Mouse (Mus musculus): ENCODE results near the gene Gm20388. TPM values are rescaled to one million over a fixed set of nuclear protein-coding genes. Genes with fewer than 3 reads are reported as not detected.

Gm20388 gene
- total RNA-seq, 2 experiments from 2014 or later = 6.8 to 7.8 TPM

DNA sequence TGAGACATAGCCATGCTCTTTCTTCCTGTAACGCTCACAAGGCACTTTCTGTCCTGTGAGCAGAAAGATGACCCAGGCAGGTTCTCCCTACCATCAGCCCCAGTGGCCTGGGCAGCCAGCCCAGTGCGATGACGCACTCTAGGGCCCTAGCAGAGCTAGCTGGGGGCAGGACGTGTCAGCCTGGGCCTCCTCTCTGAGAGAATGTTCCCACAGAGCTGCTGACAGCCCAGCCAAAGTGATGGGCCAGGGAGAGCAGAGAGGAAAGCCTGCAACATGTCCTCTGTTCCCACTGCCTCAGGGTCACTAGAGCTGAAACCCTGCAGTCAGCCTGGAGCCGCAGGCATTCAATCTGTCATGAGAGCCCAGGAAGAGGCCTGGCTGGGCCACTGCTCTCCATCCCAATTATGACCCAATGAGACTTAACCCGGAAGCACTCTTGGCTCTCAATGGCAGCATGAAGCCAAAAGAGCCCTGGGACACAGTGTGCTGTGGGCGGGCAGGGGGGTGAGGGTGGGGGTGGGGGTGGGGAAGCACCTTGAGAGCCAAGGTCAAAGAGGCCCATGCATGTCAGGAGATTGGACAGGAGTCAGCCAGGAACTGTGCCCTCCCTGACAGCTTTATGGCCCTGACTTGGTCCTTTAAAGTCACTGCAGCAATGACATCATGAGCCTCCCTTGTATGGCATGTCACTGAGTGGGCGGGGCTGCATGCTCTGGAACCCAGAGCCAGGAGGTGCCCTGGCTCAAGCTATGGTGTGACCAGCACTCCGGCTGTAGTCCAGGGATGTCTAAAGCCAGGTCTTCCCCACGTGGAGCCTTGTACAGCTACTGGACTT lies 1465.7 kb downstream of the Gm20388 start:
- intact Hi-C loops (cut with DNase I) = no loop called here
- DNase-seq = peak; percentile 55 to 78

DNA sequence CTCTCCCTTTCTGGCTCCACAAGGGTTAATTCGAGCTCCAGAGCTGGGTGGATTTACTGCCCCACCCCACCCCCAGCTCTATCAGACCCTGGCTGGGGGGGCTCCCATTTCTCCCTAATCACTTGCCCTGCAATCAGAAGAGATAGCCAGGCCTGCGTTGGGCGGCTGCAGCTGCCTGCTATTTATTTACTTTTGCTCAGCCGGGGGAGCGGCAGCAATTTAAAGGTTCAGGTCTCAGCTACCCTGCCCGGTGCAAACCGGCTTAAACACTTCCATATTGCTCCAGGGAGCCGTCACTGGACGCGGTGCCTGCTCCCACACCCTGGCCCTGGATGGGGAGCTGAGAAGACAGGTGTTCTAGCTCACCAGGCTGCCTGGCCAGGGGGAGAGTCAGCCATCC lies 1467.0 kb downstream of the Gm20388 start:
- intact Hi-C loops (cut with DNase I) = no loop called here
- DNase-seq = no peak

DNA sequence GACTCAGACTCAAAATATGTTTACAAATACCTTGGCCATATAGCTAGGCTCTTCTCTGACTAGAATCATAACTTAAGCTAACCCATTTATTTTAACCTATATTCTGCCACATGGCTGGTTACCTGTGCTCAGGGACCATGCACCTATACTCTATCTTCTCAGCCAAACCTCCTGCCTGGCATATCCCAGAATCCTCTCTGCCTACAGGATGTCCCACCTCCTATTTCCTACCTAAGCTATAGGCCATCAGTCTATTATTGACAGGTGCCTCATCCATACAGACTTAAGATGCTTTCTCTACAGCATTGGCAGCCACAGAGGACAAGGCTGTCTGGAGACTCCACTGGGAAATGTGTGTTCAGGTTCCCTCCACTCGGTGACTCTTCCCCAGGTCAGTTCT lies 1468.7 kb downstream of the Gm20388 start:
- intact Hi-C loops (cut with DNase I) = no loop called here
- no peak for DNase-seq

DNA sequence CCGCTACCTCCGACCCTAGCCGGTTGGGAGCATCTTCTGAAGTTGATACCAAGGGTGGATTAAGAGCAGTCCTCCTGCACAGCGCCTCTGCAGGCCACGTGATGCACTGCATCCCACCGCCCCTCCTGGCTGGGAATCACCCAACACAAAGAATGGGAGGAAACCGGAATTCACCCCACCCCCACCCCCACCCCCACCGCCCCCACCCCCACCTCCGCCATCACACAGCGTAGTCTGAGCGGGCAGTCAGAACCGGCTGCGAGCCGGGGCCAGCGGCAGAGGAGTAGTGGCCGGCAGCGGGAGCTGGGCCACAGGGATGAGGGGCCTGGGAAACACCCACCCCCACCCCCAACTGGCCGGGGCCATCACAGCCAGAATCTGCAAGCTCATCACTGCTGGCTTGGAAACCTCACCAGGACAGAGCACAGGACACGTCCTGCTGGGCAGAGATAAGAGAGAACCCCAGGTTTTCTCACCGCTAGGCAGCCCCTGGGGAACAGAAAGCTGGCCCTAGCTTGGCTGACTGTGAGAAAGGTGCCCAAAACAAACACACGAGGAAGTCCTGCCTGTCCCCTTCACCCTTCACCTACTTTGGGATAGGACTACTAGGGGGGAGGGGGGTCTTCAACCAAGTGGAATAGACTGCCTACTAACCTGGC lies 1472.1 kb downstream of the Gm20388 start:
- intact Hi-C loops (cut with DNase I) = no loop called here
- DNase-seq = peak; percentile 61 to 62

DNA sequence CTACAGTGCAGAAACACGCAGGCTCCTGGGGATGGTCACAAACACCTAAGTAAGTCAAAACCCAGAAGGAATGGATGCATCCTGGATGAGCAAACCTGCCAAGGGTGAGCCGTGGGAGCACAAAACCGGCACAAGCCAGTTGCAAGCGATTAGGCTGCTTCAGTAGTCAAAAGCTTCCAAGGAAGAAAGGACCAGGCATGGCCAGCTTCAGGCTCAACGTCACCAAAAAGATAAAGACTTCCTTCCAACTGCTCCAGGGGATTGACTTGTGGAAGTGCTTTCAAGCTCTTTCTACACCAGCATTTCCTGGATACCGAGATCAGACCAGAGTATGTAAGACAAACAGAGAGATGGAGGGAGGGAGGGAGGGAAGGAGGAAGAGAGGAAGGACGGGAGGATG lies 1474.9 kb downstream of the Gm20388 start:
- DNase-seq = no peak
- intact Hi-C loops (cut with DNase I) = no loop called here

DNA sequence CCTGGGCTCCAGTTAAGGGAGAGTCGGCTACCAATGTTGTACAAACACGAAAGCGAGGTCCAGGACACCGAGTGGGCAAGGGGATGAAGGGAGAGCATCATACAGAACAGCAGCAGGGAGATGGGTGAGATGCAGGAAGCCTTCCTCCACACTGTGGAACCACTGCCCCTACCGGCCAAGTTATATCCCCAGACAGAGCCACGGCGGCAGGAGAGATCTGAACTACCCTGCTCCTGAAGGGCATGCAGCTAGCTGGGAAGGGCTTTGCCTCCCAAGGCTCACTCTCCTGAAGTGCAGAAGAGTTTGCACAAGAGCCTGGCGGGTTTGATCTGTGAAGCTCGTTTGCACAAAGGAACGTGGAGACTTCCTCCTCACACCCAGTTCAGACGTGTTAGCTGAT lies 1480.0 kb downstream of the Gm20388 start:
- intact Hi-C loops (cut with DNase I) = no loop called here
- no peak for DNase-seq

DNA sequence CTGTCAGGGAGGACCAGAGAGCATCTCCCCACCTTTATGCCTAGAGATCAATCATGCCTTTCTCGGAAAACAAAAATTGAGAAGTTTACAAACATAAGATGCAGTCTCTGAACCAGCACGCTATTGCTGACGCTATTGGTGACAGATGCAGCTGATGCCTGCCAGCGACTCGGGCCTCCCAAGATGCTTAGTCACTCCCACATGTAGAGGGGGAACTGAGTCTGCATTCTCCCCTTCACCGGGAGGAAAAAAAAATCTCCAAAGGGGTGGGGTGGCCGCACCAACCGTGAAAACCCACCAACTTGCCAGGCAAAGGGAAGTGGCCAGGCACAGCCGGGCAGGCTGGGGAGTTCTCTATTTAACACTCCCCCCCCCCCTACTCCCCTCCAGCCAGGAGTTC lies 1480.6 kb downstream of the Gm20388 start:
- intact Hi-C loops (cut with DNase I) = no loop called here
- no peak for DNase-seq

DNA sequence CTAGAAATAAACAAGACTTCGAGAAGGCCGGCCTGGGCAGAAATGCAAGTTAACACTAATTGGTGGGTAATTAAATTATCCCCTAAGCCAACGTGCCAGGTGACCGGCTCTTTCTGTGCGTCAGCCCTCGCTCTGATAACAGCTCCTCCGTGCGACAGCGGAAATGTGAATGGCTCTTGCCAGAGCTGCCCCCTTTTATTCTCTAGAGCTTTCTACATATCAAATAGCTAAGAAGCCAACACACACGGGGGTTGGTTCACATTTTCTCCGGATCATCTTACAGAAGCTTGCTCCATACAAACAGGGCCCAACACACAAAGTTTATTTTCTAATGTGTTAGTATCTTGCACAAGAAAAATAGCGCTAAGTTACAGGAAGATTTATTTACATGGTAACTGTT lies 1481.1 kb downstream of the Gm20388 start:
- intact Hi-C loops (cut with DNase I) = loop anchor here (2.0 kb wide), 1 partner anchor 279 kb away; no protein-coding TSS in a partner anchor
- no peak for DNase-seq

DNA sequence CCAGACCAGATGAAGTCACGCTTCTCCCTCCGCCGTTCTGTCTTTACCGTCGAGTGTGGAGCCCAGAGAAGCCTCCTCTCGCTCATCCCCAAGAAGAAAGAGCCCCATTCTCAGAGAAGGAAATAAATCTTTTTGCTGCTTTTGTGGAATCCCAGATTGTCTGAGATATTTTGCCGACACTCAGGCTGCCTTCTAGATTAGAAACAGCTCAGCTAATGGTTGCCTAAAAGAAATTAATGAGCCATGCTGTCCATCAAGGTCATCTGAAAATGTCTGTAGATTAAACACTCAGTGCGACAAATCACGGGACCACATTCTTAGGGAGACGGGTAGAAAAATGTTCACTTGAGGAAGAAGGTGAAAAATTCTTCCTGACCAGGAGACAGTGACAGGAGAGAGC lies 1481.8 kb downstream of the Gm20388 start:
- intact Hi-C loops (cut with DNase I) = loop anchor here (2.0 kb wide), 1 partner anchor 280 kb away; no protein-coding TSS in a partner anchor

DNA sequence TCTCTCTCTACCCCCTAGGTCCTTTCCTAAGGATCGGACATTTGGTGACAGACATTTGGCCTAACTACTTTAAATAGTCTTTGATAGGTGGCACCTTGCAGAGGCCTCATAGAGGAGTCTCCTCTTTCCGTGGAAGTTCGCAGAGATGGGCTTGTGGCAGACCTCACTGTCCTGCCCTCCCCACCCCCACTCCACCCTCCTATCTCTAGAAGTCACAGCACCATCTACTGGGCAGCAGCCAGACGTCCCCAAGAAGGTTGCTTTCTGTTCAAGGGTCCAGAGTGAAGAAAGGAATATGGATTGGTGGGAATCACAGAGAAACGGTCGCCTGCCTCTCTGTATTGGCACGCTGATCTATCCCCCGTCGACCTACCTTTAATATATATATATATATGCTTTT lies 1482.5 kb downstream of the Gm20388 start:
- intact Hi-C loops (cut with DNase I) = loop anchor here (2.0 kb wide), 1 partner anchor 280 kb away; no protein-coding TSS in a partner anchor

More for the DNA sequence above, 1481.8 kb downstream of the Gm20388 start:
- DNase-seq = no peak

DNA sequence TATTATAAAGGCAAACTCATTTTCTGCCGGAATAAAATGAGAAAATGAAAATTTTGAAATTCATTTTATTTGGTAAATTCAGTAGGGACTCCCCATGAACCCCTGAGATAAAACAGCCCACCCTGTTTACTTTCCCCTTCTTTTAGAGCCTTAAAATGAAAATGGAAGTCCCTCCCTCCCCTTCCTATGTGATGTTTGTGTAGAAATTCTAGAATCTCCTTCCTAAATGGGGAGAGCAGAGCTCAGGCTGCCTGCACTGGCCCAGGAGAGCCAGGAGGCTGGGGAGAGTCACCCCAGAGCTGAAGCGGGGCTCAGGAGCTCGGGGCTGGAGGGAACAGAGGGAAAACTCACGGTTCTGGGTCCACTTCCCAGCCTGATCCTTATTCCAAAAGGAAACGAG lies 1484.0 kb downstream of the Gm20388 start:
- DNase-seq = no peak
- intact Hi-C loops (cut with DNase I) = loop anchor here (5.0 kb wide), 1 partner anchor 118 kb away; no protein-coding TSS in a partner anchor

More for the DNA sequence above, 1482.5 kb downstream of the Gm20388 start:
- DNase-seq = no peak

DNA sequence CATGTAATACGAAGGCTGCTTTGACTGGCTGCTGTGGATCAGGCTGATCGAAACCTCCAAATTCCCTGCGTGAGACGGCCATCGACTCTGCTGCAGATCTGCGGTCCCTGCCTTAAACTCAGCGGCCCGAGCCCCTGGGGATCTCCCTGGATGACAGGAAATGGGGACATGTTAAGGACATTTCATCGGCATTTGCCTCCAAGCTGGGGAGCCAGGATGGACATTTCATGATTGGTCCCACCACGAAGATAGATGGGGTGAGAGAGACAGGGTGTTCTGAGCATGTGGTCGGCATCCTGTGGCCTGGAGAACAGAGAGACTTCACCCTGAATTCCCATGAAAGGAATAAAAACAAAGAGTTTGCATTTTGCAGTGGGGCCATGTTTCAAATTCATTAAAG lies 1484.7 kb downstream of the Gm20388 start:
- DNase-seq = no peak
- intact Hi-C loops (cut with DNase I) = loop anchor here (5.0 kb wide), 1 partner anchor 117 kb away; no protein-coding TSS in a partner anchor

DNA sequence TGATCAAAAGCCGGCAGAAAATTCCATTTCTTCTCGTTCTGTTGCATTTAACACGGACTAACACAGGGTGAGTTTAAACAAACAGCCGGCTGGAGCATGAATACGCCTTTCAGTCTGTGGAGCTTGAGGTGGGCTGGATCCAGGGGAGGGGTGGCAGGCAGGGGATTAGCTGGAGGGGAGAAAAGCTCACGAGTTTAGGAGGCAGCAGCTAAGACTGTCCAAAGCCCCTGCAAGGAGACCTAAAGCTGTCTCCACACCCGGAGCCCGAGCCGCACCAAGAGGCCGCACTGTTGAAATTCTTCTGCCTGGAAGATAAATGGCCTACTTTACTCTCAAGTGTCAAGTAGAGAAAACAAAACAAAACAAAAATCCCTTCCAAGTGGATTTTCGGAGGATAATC lies 1485.5 kb downstream of the Gm20388 start:
- no peak for DNase-seq
- intact Hi-C loops (cut with DNase I) = loop anchor here (5.0 kb wide), 1 partner anchor 116 kb away; no protein-coding TSS in a partner anchor

DNA sequence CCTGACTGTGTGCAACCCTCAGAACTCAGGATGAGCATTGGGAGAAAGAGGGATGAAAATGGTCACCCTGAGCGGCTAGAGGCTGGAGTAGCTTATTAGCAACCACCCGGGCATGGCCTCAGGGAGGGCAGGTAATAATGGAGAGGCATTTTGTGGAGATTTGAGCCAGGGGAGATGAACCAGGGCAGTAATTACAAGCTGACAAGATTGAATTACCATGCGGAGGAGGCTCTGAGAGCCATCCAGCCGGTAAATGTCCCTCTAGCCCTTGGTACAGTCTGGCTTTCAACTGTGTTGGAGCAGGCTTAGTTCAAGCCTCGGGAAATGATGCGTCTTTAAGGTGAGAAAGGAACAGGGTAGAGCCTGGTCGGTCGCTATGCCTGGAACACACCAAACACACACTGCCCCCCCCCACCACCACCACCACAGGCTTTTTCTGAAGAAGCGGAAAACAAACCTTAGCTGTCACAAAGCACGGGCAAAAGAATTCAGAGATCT lies 1486.6 kb downstream of the Gm20388 start:
- DNase-seq = no peak
- intact Hi-C loops (cut with DNase I) = loop anchor here (5.0 kb wide), 1 partner anchor 115 kb away; no protein-coding TSS in a partner anchor

DNA sequence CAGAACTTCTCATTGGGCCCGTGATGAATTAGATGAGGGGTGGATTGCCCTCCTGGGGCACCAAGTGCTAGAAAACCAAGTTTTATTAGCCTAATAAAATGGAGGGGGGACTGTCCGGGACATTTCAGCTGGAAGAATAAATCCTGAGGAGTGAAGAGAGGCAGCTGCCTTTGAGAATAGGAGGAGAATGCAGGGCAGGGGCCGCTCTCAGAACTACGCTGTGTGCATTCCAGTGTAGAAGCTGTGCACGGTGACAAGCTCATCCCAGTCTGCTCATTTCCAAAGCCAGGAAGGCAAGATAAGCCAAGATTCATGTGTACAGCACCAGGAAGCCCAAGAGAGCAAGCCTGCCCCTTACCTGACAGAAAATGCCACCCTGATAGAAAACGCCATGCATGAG lies 1487.4 kb downstream of the Gm20388 start:
- intact Hi-C loops (cut with DNase I) = loop anchor here (5.0 kb wide), 1 partner anchor 114 kb away; no protein-coding TSS in a partner anchor
- no peak for DNase-seq

DNA sequence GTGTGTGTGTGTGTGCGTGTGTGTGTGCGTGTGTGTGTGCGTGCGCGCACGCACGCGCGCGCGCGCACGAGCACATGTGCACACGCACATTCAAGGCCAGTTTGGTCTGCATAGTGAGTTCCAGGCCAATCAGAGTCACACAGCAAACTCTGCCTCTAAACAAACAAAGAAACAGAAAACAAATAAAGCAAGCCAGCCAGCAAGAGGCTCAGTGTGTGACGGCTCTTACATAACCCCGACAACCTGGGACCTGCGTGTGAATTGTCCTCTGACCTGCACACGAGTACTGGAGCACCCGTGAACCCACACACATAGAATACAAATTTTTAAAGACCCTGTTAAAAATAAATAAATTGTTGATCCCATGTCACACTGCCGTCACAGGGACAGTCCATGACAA lies 1488.1 kb downstream of the Gm20388 start:
- no peak for DNase-seq
- intact Hi-C loops (cut with DNase I) = loop anchor here (5.0 kb wide), 1 partner anchor 114 kb away; no protein-coding TSS in a partner anchor

DNA sequence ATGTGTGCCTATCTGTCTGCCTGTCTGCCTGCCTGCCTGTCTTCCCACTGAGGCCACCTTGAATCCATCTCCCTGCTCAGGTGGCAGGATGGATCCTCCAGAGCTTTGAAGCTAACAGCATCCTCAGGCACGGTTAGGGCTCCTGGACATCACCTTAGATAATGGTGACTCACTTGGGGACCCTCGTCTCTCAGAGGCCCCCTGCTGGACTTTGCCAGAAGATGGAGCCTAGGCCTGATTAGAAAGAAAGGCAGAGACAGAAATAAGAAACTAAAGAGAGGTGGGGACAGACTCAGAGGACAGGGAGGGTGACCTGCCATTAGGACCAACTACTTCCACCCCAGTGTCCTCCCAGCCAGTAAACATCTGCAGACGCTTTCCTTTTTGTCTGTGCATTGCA lies 1488.5 kb downstream of the Gm20388 start:
- intact Hi-C loops (cut with DNase I) = loop anchor here (5.0 kb wide), 1 partner anchor 113 kb away; no protein-coding TSS in a partner anchor

DNA sequence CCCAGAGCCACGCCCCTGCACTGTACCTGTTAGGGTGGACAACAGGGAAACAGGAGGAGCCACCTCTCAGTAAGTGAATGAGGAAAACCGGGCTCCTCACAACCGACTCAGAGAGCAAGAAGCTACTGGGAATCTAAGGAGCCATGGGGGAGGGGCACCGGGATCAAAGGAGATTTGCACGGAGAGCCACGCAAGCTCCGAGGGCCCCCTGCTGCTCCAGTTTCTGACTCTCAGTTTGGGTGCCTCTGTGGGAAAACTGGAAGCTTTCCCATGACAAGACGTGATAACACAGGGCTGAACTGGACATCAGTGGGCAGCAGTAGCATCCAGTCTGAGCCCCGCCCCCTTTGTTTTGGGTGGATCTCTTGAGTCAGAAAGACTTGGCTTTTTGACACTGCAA lies 1489.9 kb downstream of the Gm20388 start:
- DNase-seq = no peak
- intact Hi-C loops (cut with DNase I) = no loop called here

More for the DNA sequence above, 1488.5 kb downstream of the Gm20388 start:
- no peak for DNase-seq

DNA sequence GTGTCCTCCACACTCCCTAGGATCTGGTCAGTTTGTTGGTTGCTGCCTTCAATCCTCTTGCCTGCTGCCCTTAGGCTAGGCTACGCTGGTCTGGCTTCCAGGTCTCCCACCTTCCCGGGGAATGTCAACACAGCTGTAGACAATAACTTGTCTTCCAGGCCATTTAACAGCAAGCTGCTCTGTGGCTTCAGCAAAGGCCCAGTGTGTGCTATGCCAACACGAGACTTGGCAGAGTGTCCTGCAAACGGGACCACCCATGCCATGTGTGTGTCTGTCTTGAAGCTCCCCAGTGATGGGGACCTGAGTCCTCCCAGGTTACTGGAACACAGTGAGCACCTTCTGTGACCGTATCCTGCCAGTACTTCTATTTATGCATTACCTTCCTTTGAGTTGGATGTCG lies 1493.2 kb downstream of the Gm20388 start:
- intact Hi-C loops (cut with DNase I) = no loop called here
- DNase-seq = no peak

DNA sequence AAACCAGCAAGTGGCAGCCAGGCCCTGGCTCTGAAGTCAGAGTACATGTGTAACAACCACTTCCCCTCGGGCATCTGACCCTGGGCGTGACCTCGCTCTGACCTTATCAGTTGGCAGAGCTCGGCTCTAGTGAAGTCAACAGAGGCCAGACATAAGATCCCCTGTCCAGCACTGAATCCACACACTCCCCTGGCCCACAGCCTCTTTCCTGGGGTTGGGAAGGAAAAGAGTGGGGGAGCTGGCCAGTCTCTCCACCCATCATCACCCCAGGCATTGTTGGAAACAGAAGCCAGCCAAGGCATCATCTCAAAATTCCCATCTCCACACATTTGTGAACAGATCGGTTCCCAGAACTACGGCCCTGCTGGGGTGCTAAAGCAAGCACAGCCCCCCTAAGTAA lies 1507.4 kb downstream of the Gm20388 start:
- intact Hi-C loops (cut with DNase I) = no loop called here
- no peak for DNase-seq

DNA sequence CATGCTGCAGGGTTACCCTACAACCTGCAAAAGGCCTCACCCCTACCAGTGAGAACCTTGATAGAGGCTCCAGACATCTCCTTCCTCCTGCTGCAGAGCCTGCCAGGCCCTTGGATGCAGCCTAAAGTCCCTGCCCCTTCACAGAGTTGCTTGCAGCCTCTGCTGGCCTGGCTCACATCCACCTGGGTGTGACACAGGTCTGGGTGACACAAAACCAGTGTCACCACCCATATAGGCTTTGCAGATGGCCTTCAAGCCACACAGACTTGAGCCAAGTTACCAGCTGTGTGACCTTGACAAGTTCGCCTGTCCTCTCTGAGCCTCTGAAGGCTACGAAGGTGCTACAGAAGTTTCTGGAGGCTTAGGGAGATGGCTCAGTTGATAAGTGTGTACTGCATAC lies 1508.9 kb downstream of the Gm20388 start:
- intact Hi-C loops (cut with DNase I) = no loop called here
- no peak for DNase-seq
